ENCODE assay signal across 8 mouse cellular contexts in genomic region chr2:69897618-69898575, GRCm38 (mm10). TPM values are rescaled to one million over a fixed set of nuclear protein-coding genes. Genes with fewer than 3 reads are reported as not detected.
A peak's percentile ranks its signal among the peaks of the same experiment; 100 is the strongest.
DNase-seq lines count a peak whose midpoint lies in the region; ATAC-seq and TF ChIP-seq lines count a peak whose summit lies in the region.

No protein-coding gene starts in this region.

- TF ChIP-seq RAD21 in MEL (IDR thresholded peaks at IDR 0.05; ENCODE audit: low read depth, low read length) = no peak

- peak overlapping the region; percentile 72 to 99 for H3K4me3 ChIP-seq in MEL (ENCODE audit: control insufficient read depth in 1 of 2, insufficient read depth in 1 of 2, low read depth in 2 of 2, low read length in 2 of 2)
- peak overlapping the region; percentile 99 for H3K4me3 ChIP-seq in forebrain, postnatal 0 days (ENCODE audit: low read depth, low read length)
- H3K4me3 ChIP-seq in lung, embryonic 14.5 days (ENCODE audit: low read depth, low read length) = peak overlapping the region; percentile 99

- H3K9ac ChIP-seq in MEL (ENCODE audit: control insufficient read depth, low read depth, low read length, poor library complexity, severe bottlenecking) = peak overlapping the region; percentile 95
- peak overlapping the region; percentile 99 for H3K9ac ChIP-seq in forebrain, postnatal 0 days
- peak overlapping the region; percentile 98 for H3K9ac ChIP-seq in lung, embryonic 14.5 days

- peaks cover 25% of the 10 kb centered on the region for H3K79me2 ChIP-seq in MEL (ENCODE audit: control insufficient read depth, insufficient read depth, low read length, poor library complexity)

- TF ChIP-seq EP300 in MEL (IDR thresholded peaks at IDR 0.05; ENCODE audit: low read depth in 1 of 2, low read length in 2 of 2) = no peak

- under 1% methylated on average over 55 of the region's 55 CpGs for WGBS in forebrain, postnatal 0 days
- under 1% methylated on average over 55 of the region's 55 CpGs for WGBS in lung, embryonic 14.5 days

- no peak for TF ChIP-seq CTCF in MEL (IDR thresholded peaks at IDR 0.05 in 2 of 3, conservative IDR thresholded peaks at IDR 0.05 in 1 of 3; ENCODE audit: control insufficient read depth in 1 of 3, insufficient read depth in 1 of 3, low read depth in 2 of 3, low read length in 3 of 3, poor library complexity in 1 of 3, severe bottlenecking in 1 of 3)
- TF ChIP-seq CTCF in forebrain, postnatal 0 days (IDR thresholded peaks at IDR 0.05; ENCODE audit: low read depth) = no peak
- TF ChIP-seq CTCF in lung, embryonic 14.5 days (IDR thresholded peaks at IDR 0.05; ENCODE audit: low read depth) = no peak

- TF ChIP-seq POLR2A in MEL (IDR thresholded peaks at IDR 0.05; ENCODE audit: control insufficient read depth in 1 of 2, insufficient read depth in 1 of 2, low read depth in 1 of 2, low read length in 2 of 2, poor library complexity in 1 of 2) = peak in 1 of 2 experiments; percentile 38; a peak in 1 of 4 replicates

- peak overlapping the region; percentile 66 for H3K27ac ChIP-seq in MEL (ENCODE audit: control insufficient read depth, low read depth, low read length)
- H3K27ac ChIP-seq in forebrain, postnatal 0 days (ENCODE audit: low read depth, low read length) = peak overlapping the region; percentile 95
- H3K27ac ChIP-seq in lung, embryonic 14.5 days (ENCODE audit: low read depth) = peak overlapping the region; percentile 93

- H3K4me2 ChIP-seq in forebrain, postnatal 0 days (ENCODE audit: low read depth) = peak overlapping the region; percentile 85
- H3K4me2 ChIP-seq in lung, embryonic 14.5 days = peak overlapping the region; percentile 93

- DNase-seq in MEL (ENCODE audit: low read depth, low spot score) = peak; percentile 94
- DNase-seq in cerebellum, adult 18-20 months = peak; percentile 46 to 64
- DNase-seq in forebrain, postnatal 0 days = peak; percentile 51
- peak; percentile 60 for DNase-seq in heart, postnatal 4 days
- DNase-seq in layer of hippocampus, adult 8-10 months (ENCODE audit: low spot score in 2 of 2) = peak; percentile 38
- peak; percentile 71 for DNase-seq in lung, embryonic 14.5 days
- peak; percentile 74 for DNase-seq in testis, postnatal 14 days (ENCODE audit: low spot score)

- H3K27me3 ChIP-seq in MEL (ENCODE audit: control insufficient read depth in 1 of 2, insufficient read depth in 2 of 2, low read length in 2 of 2) = no peaks in the 10 kb centered on the region
- H3K27me3 ChIP-seq in forebrain, postnatal 0 days (ENCODE audit: insufficient read depth, low read length) = no peaks in the 10 kb centered on the region
- H3K27me3 ChIP-seq in lung, embryonic 14.5 days (ENCODE audit: insufficient read depth, low read length) = no peaks in the 10 kb centered on the region

- peaks cover 4 to 19% of the 10 kb centered on the region in 2 experiments; a peak in 2 of 4 replicates for H3K36me3 ChIP-seq in MEL (ENCODE audit: control insufficient read depth in 1 of 2, insufficient read depth in 2 of 2, low read length in 2 of 2)
- H3K36me3 ChIP-seq in forebrain, postnatal 0 days (ENCODE audit: insufficient read depth) = no peaks in the 10 kb centered on the region
- H3K36me3 ChIP-seq in lung, embryonic 14.5 days (ENCODE audit: insufficient read depth) = peaks cover 10% of the 10 kb centered on the region

- H3K9me3 ChIP-seq in MEL (replicated peaks; ENCODE audit: insufficient read depth, low read length) = no peaks in the 10 kb centered on the region
- H3K9me3 ChIP-seq in forebrain, postnatal 0 days (ENCODE audit: low read length) = no peaks in the 10 kb centered on the region
- H3K9me3 ChIP-seq in lung, embryonic 14.5 days (ENCODE audit: low read depth, low read length) = no peaks in the 10 kb centered on the region

- H3K4me1 ChIP-seq in MEL (ENCODE audit: control insufficient read depth in 1 of 2, insufficient read depth in 2 of 2, low read length in 2 of 2) = peaks cover 8 to 9% of the 10 kb centered on the region in 2 experiments
- H3K4me1 ChIP-seq in forebrain, postnatal 0 days (ENCODE audit: insufficient read depth) = no peaks in the 10 kb centered on the region; the same call in 1 of the 2 replicates
- no peaks in the 10 kb centered on the region for H3K4me1 ChIP-seq in lung, embryonic 14.5 days (ENCODE audit: insufficient read depth)

- ATAC-seq in forebrain, postnatal 0 days = peak; percentile 36
- ATAC-seq in lung, embryonic 14.5 days (ENCODE audit: insufficient read depth) = peak; percentile 67
- ATAC-seq in neutrophil, adult 5-6 weeks (ENCODE audit: extremely low read depth, insufficient number of reproducible peaks, low FRiP score, poor library complexity, severe bottlenecking) = peak; percentile 39; the same call in 1 of the 2 replicates

TF ChIP-seq in MEL, 35 proteins besides CTCF, POLR2A, EP300 and RAD21:
- no peak for TF ChIP-seq MAFK (IDR thresholded peaks at IDR 0.05; ENCODE audit: borderline replicate concordance, low read depth, low read length)
- no peak for TF ChIP-seq SMC3 (IDR thresholded peaks at IDR 0.05; ENCODE audit: low read depth, low read length)
- no peak for TF ChIP-seq ZC3H11A (IDR thresholded peaks at IDR 0.05; ENCODE audit: low read depth, low read length)
- peak; percentile 81 for TF ChIP-seq SIN3A (IDR thresholded peaks at IDR 0.05; ENCODE audit: low read length)
- peak; percentile 4; the same call in 1 of the 2 replicates for TF ChIP-seq RCOR1 (IDR thresholded peaks at IDR 0.05; ENCODE audit: low read depth, low read length)
- no peak for TF ChIP-seq NRF1 (IDR thresholded peaks at IDR 0.05; ENCODE audit: insufficient read depth, low read depth, low read length, poor library complexity, severe bottlenecking)
- no peak for TF ChIP-seq TCF12 (IDR thresholded peaks at IDR 0.05; ENCODE audit: low read depth, low read length)
- TF ChIP-seq GABPA (IDR thresholded peaks at IDR 0.05; ENCODE audit: low read depth, low read length) = no peak
- TF ChIP-seq TAL1 (IDR thresholded peaks at IDR 0.05; ENCODE audit: low read length) = no peak
- TF ChIP-seq ZNF384 (IDR thresholded peaks at IDR 0.05; ENCODE audit: low read depth, low read length) = no peak
- peak; percentile 5; the same call in 1 of the 2 replicates for TF ChIP-seq MAX (IDR thresholded peaks at IDR 0.05; ENCODE audit: low read length)
- TF ChIP-seq GATA1 (IDR thresholded peaks at IDR 0.05; ENCODE audit: low read depth, low read length) = 0 out of 2 replicates have a peak, but pooled peaks have one; percentile 28
- no peak for TF ChIP-seq KAT2A (conservative IDR thresholded peaks at IDR 0.05; ENCODE audit: low read depth, low read length)
- no peak for TF ChIP-seq MYB (IDR thresholded peaks at IDR 0.05; ENCODE audit: low read depth, low read length)
- TF ChIP-seq UBTF (IDR thresholded peaks at IDR 0.05; ENCODE audit: borderline replicate concordance, insufficient read depth, low read depth, low read length) = no peak
- no peak for TF ChIP-seq HCFC1 (IDR thresholded peaks at IDR 0.05; ENCODE audit: low read depth, low read length)
- no peak for TF ChIP-seq CHD2 (IDR thresholded peaks at IDR 0.05; ENCODE audit: low read length)
- TF ChIP-seq JUND (IDR thresholded peaks at IDR 0.05; ENCODE audit: low read depth, low read length) = no peak
- TF ChIP-seq ZKSCAN1 (IDR thresholded peaks at IDR 0.05; ENCODE audit: low read depth, low read length) = no peak
- peak; percentile 68 for TF ChIP-seq MXI1 (IDR thresholded peaks at IDR 0.05; ENCODE audit: low read depth, low read length)
- TF ChIP-seq POLR2AphosphoS2 (IDR thresholded peaks at IDR 0.05; ENCODE audit: low read length) = no peak
- TF ChIP-seq CHD1 (IDR thresholded peaks at IDR 0.05; ENCODE audit: low read depth, low read length) = 0 out of 2 replicates have a peak, but pooled peaks have one; percentile 27

RNA-seq across cellular contexts. Expression of gene Ubr3, which starts 0.9 kb away (rescaled TPM):
- total RNA-seq in MEL (2012; rRNA removed) = 10.1 and 13.5 TPM in 2 replicates
- 100 to 1,000 TPM in 1 of 2 experiments, 10 to 100 TPM in 1; 25.3 to 188 TPM for polyA plus RNA-seq in MEL (2012; ENCODE audit: insufficient read depth in 1 of 2, insufficient read length in 2 of 2, low read depth in 1 of 2, low replicate concordance in 2 of 2, missing spikeins in 1 of 2)
- 42.9 and 53.9 TPM in 2 replicates for total RNA-seq in forebrain, postnatal 0 days (2014; rRNA removed)
- 7.7 and 10.9 TPM in 2 replicates for polyA plus RNA-seq in forebrain, postnatal 0 days (2015; fragmentation: Nextera tagmentation; extraction: Ambion mirVana)
- 10 to 100 TPM; 87.2 to 88.7 TPM for total RNA-seq in heart, postnatal 4 days (2021)
- 100 to 1,000 TPM; 108 to 133 (median 128) TPM for total RNA-seq in layer of hippocampus, adult 8-10 months (2022)
- 19.5 and 20.1 TPM in 2 replicates for polyA plus RNA-seq in lung, embryonic 14.5 days (2014; fragmentation: Nextera tagmentation; extraction: Ambion mirVana)
- total RNA-seq in neutrophil, adult 5-6 weeks (2017) = 99.2 and 101 TPM in 2 replicates

RNA-seq across cellular contexts. Expression of gene Mettl5, which starts 12.5 kb away (rescaled TPM):
- total RNA-seq in MEL (2012; rRNA removed) = 27.5 and 32.3 TPM in 2 replicates
- polyA plus RNA-seq in MEL (2012; ENCODE audit: insufficient read depth in 1 of 2, insufficient read length in 2 of 2, low read depth in 1 of 2, low replicate concordance in 2 of 2, missing spikeins in 1 of 2) = 10 to 100 TPM in 1 of 2 experiments, not detected in 1; 29.2 TPM
- total RNA-seq in forebrain, postnatal 0 days (2014; rRNA removed) = 12.5 and 13.0 TPM in 2 replicates
- polyA plus RNA-seq in forebrain, postnatal 0 days (2015; fragmentation: Nextera tagmentation; extraction: Ambion mirVana) = 30.5 and 32.3 TPM in 2 replicates
- total RNA-seq in heart, postnatal 4 days (2021) = 10 to 100 TPM; 21.6 to 22.1 TPM
- 10 to 100 TPM; 12.9 to 17.8 (median 15.4) TPM for total RNA-seq in layer of hippocampus, adult 8-10 months (2022)
- polyA plus RNA-seq in lung, embryonic 14.5 days (2014; fragmentation: Nextera tagmentation; extraction: Ambion mirVana) = 41.5 and 45.1 TPM in 2 replicates
- total RNA-seq in neutrophil, adult 5-6 weeks (2017) = 16.7 and 20.6 TPM in 2 replicates

RNA-seq across cellular contexts. Expression of gene Ssb, which starts 36.5 kb away (rescaled TPM):
- total RNA-seq in MEL (2012; rRNA removed) = 219 and 221 TPM in 2 replicates
- polyA plus RNA-seq in MEL (2012; ENCODE audit: insufficient read depth in 1 of 2, insufficient read length in 2 of 2, low read depth in 1 of 2, low replicate concordance in 2 of 2, missing spikeins in 1 of 2) = 1,000 to 10,000 TPM in 1 of 2 experiments, 100 to 1,000 TPM in 1; 357 to 1,377 TPM
- total RNA-seq in forebrain, postnatal 0 days (2014; rRNA removed) = 130 and 152 TPM in 2 replicates
- polyA plus RNA-seq in forebrain, postnatal 0 days (2015; fragmentation: Nextera tagmentation; extraction: Ambion mirVana) = 287 and 316 TPM in 2 replicates
- 100 to 1,000 TPM; 112 to 114 TPM for total RNA-seq in heart, postnatal 4 days (2021)
- total RNA-seq in layer of hippocampus, adult 8-10 months (2022) = 100 to 1,000 TPM; 107 to 135 (median 129) TPM
- polyA plus RNA-seq in lung, embryonic 14.5 days (2014; fragmentation: Nextera tagmentation; extraction: Ambion mirVana) = 328 and 346 TPM in 2 replicates
- total RNA-seq in neutrophil, adult 5-6 weeks (2017) = 231 and 278 TPM in 2 replicates

Comparison
In these comparisons a context has a peak if more than half of its experiments do, and no peak if none do; other contexts are left out.
1. Peak in every context shown above with its lines: DNase-seq, ATAC-seq, H3K4me3 ChIP-seq and H3K27ac ChIP-seq.
2. DNase-seq: peak in every context shown above with its lines; median percentile 94 in MEL; 74 in testis, postnatal 14 days; 71 in lung, embryonic 14.5 days; 60 in heart, postnatal 4 days; 55 in cerebellum, adult 18-20 months; 51 in forebrain, postnatal 0 days; 38 in layer of hippocampus, adult 8-10 months.